8 mouse cellular contexts compared by ENCODE assay signal in the genomic region with DNA sequence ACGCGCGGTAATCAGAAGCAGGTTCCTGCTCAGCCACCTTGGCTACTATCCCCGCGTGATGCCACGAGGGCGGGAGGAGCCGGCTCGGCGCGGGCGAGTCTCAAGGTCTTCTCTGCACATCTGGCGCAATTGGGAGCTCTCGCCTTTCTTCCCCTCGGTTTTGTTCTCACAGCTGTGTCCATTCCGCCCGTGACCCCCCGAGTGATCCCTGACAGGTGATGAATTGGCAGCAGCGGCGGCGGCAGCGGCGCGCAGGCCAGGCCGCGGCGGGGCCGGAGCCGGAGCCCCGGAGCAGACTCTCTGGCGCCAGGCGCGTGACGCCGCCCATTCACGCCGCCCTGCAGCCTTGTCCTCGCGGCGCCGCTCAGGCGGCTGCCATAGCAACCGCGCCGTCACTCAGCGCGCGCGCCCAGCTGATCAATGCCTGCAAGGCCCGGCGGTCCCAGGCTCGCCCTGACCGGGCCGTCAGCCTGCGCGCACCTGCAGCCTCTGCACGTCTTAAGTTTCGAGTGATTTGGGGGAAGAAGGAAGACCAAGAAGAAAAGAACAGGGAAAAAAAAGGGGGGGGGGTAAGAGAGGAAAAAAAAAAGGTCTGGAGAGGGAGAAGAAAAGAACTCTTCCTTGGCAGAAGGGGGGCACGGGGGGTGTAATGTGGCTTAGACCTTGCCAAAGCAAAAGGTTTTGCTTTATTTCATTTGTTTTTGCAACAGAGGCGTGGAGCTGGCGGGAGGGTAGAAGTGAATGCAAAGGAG. TPM values are rescaled to one million over a fixed set of nuclear protein-coding genes. Genes with fewer than 3 reads are reported as not detected.
DNase-seq lines count a peak whose midpoint lies in the region; ATAC-seq and TF ChIP-seq lines count a peak whose summit lies in the region.

No protein-coding gene starts in this region.

- H3K36me3 ChIP-seq in forebrain, postnatal 0 days (ENCODE audit: insufficient read depth): no peaks in the 10 kb centered on the region
- H3K36me3 ChIP-seq in lung, embryonic 15.5 days: no peaks in the 10 kb centered on the region

- peak overlapping the region; percentile 95 for H3K4me2 ChIP-seq in forebrain, postnatal 0 days (ENCODE audit: low read depth)
- peak overlapping the region; percentile 91 for H3K4me2 ChIP-seq in lung, embryonic 15.5 days

- peak; percentile 84 for DNase-seq in ES-CJ7 (ENCODE audit: low read depth, low spot score)
- peak; percentile 74 for DNase-seq in cerebellum, adult 11 months
- peak; percentile 92 for DNase-seq in forebrain, postnatal 0 days
- peak; percentile 95 for DNase-seq in heart, postnatal 4 days
- DNase-seq in layer of hippocampus, adult 9-10 months (ENCODE audit: low spot score): peak; percentile 72
- peak; percentile 86 for DNase-seq in ovary, postnatal 10 days (ENCODE audit: low spot score)
- peak; percentile 68 for DNase-seq in thymus, postnatal 14 days

- H3K4me1 ChIP-seq in forebrain, postnatal 0 days (ENCODE audit: insufficient read depth): peaks cover 22% of the 10 kb centered on the region
- peaks cover 38% of the 10 kb centered on the region for H3K4me1 ChIP-seq in lung, embryonic 15.5 days

- no peak for TF ChIP-seq CTCF in forebrain, postnatal 0 days (IDR thresholded peaks at IDR 0.05; ENCODE audit: low read depth)

- peak overlapping the region; percentile 71 for H3K9ac ChIP-seq in forebrain, postnatal 0 days
- H3K9ac ChIP-seq in lung, embryonic 15.5 days: peak overlapping the region; percentile 47

- H3K9me3 ChIP-seq in forebrain, postnatal 0 days (ENCODE audit: low read length): no peaks in the 10 kb centered on the region
- H3K9me3 ChIP-seq in lung, embryonic 15.5 days: no peaks in the 10 kb centered on the region

- H3K27ac ChIP-seq in forebrain, postnatal 0 days (ENCODE audit: low read depth, low read length): peak overlapping the region; percentile 92
- peak overlapping the region; percentile 99 for H3K27ac ChIP-seq in lung, embryonic 15.5 days

- ATAC-seq in forebrain, postnatal 0 days: peak; percentile 67
- ATAC-seq in lung, embryonic 15.5 days (ENCODE audit: borderline replicate concordance, extremely low read depth, low FRiP score, low TSS enrichment): peak; percentile 80

- WGBS in forebrain, postnatal 0 days: under 1% methylated on average over 61 of the region's 61 CpGs
- WGBS in lung, embryonic 15.5 days: under 1% methylated on average over 61 of the region's 61 CpGs

- peak overlapping the region; percentile 69 for H3K4me3 ChIP-seq in forebrain, postnatal 0 days (ENCODE audit: low read depth, low read length)
- H3K4me3 ChIP-seq in lung, embryonic 15.5 days: peak overlapping the region; percentile 68

- no peaks in the 10 kb centered on the region for H3K27me3 ChIP-seq in forebrain, postnatal 0 days (ENCODE audit: insufficient read depth, low read length)
- H3K27me3 ChIP-seq in lung, embryonic 15.5 days: no peaks in the 10 kb centered on the region

RNA-seq across cellular contexts. Expression of a gene that starts 1.8 kb away (rescaled TPM):
- 239 and 261 TPM in 2 replicates for total RNA-seq in forebrain, postnatal 0 days (2014; rRNA removed)
- 515 and 851 TPM in 2 replicates for polyA plus RNA-seq in forebrain, postnatal 0 days (2015; fragmentation: Nextera tagmentation; extraction: Ambion mirVana)
- total RNA-seq in heart, postnatal 4 days (2021): 10 to 100 TPM; 35.5 to 38.2 TPM
- polyA plus RNA-seq in lung, embryonic 15.5 days (2015; fragmentation: Nextera tagmentation; extraction: Ambion mirVana): 420 and 447 TPM in 2 replicates

Comparison
In these comparisons a context has a peak if more than half of its experiments do, and no peak if none do; other contexts are left out.
1. Peak in every context shown above with its lines: DNase-seq, ATAC-seq, H3K4me3 ChIP-seq and H3K27ac ChIP-seq.